Mouse (Mus musculus): ENCODE measurements around the gene Rsrc2.

GRCm38 (mm10) chr5:123788976-123789375 is 39.8 kb upstream of the Rsrc2 start:
- TF ChIP-seq CTCF (IDR thresholded peaks at IDR 0.05) (peak; percentile 20; the same call in 1 of the 2 replicates), EP300 (IDR thresholded peaks at IDR 0.05) (no peak)

All from lung, postnatal 0 days (tissue).